Mouse (Mus musculus) kidney, postnatal 36 days (tissue): ENCODE measurements around the gene Hnrnpul1.
A peak's percentile ranks its signal among the peaks of the same experiment; 100 is the strongest.

Experiments used
- DNase-seq, 2 experiments: peaks; one replicate each; pipeline ENCODE4 v3.0.0; 2021 to 2022; ENCODE audit warnings: mixed read lengths in 2 of 2

Gene Hnrnpul1

DNA sequence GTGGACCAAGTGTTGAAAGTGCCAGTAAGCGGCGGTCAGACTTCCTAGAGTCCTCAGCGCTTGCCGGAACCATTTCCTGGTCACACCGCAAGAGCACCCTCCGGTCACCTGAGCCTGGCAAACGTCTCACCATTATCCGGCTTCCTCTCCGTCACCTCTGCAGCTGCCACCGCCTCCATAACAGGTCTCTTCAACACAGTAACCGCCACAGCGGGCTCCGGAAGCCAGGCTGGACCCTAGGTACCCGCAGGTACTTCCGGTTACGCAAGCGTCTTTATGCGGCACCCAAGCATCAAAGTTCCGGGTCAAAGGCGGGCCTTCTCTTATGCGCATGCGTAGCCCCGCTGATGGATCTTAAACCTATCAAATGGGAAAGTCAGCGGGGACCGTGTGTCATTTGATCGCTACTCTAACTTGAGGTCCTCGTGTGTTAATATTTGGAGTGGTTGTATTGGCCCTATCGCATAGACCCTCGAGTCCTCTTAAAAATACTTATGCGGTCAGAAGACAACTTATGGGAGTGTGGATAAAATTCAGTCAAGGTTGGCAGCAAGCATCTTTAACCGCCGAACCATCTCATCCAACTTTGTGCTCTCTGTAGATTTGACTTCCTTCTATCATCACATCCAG, 35.7 kb downstream of the Hnrnpul1 start, which contains the start of gene Ccdc97:
TSS of gene Ccdc97 (minus strand) at position 301 of the 630 bp plus-strand sequence.
- peak; percentile 95 to 97 for DNase-seq

DNA sequence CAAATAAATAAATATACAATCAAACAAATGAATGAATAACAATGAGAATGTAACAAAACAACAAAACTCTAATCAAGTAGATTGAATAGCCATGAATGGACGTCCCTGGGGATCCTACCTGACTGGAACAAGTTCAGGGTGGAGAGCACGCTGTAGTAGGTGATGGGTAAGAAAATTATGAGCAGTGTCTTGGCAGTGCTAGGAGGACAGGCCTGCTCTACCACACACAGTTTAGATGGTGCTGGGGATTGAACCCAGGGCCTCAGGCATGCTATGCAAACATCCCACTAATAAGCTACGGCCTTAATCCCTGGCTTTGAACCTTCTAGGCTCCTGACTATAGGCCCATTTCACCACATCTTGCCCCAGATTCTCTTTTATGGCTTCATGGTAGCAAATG, 37.1 kb downstream of the Hnrnpul1 start:
- no peak for DNase-seq

DNA sequence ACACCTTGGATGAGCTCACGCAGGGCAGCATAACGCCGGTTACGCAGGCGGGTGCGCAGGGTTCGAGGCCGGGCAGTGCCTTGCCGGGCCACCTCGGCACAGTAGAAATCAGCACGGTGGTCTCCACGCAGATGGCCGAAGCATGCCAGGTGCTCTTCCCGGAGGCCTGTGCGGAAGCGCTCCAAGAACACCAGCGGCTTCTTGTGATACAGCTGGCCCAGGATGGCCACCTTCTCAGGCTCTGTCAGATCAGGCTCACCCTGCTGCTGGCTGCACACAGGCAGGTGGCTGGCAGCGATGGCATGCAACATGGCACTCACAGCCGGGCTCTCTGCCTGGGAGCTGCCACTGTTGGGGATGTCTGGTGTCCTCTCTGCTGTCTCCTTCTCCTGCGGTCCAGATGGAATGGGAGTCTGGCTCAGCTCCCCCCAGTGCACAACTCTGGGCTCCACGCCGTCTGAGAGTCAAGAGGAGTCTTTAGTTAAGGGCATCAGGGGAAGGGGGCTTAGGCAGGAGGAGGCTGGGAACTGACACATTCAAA, 38.8 kb downstream of the Hnrnpul1 start:
- DNase-seq, result no peak

DNA sequence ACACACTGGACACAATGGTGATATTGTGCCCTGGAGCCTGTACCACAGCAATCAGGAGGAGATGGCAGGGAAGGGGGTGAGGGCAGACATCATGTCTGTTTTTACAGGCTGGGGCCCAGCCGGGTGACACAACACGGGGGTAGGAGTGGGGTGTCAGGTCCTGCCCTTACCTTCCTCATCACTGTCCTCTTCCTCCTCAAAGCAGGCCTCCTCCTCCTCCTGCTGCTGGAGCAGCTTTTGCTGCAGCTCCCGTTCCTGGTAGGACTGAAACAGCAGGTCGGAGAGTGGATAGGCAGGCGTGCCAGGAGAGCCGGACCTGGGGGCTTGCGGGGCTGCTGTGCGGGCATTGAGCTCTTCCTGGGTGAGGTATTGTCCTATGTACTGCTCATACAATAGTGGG, 40.0 kb downstream of the Hnrnpul1 start:
- DNase-seq, result no peak

DNA sequence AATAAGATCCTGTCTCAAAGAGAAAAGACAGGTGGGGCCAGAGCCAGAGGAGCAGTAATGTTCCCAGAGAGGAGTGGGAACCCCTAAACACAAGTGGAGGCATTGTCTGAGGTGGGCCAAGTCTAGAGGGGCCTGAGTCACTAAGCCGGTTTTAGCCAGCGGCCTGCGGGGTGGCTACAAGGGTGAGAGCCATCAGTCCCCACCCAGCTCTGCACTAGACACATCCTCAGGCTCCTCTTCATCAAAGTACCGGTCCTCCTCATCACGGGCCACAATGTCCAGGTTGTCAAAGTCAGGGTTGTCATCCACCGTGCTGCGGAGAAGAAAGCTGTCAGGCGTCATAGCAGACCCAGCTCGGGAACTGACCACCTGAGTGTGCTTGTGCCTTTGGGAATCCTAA, 41.8 kb downstream of the Hnrnpul1 start:
- no peak for DNase-seq

DNA sequence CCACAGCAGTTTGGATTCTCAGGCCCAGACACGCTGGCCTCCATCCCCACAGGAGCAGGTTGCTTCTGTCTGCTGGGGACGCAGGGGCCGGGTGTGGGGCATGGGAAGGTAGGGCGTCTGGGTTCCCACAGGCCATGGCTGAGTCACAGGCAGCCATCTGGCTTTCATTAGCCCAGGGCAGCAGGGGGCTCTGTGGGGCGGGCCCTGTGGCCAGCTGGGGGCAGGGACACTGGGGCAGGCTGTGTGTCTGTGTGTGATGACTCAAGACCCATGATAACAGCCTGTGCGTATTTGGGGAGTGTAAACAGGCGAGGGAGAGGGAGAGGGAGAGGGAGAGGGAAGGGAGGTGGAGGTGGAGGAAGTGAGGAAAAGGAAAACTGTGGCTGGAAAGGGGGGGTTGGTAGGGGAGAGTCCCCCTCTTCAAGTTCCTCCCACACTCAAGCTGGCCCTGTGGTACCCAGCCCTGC, 42.8 kb downstream of the Hnrnpul1 start:
- no peak for DNase-seq

DNA sequence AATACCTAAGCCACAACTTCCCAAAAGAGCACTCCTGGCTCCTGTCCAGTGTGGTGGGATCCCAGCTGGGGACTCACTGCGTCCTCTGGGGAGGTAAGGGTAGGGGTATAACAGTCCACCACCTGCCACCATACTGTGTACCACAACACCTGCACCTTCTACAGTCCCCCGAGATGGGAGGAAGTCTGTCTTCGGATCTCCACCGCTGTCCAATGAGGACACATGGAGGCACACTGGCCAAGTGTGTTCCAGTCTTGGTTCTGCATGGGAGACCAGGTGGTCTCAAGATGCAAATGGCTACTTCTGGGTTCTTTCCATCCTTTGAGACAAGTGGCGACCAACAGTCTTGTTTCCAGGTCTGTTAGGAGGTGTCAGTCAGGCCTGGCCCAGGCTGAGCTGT, 43.4 kb downstream of the Hnrnpul1 start:
- no peak for DNase-seq

DNA sequence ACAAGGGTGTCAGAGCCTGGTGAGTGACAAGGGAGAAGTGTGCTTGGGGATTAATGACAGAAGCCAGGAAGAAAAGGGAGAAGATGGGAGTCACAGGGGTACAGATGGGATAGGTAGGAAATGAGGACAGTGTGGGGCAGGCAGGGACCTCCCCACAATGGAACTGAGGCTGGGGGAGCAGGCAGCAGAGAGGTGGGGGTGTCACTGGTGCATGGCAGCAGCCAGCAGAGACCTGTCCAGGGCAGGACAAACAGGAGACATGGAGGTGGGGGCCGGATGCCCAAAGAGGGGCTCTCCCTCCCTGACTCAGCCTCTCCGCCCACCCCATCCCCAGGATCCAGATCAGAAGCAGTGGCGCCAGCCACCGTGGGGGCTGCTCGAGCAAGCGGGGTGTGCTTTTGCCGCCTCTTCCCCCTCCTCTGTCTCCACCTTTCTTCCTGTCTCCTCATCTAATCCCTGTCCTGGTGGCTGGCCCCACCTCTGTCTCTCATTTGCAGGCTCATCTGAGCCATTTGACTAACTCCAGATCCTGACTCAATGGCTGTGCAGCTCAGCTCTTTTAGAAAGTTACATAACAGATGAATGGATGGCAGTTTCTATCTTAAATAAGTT, 43.9 kb downstream of the Hnrnpul1 start:
- no peak for DNase-seq

DNA sequence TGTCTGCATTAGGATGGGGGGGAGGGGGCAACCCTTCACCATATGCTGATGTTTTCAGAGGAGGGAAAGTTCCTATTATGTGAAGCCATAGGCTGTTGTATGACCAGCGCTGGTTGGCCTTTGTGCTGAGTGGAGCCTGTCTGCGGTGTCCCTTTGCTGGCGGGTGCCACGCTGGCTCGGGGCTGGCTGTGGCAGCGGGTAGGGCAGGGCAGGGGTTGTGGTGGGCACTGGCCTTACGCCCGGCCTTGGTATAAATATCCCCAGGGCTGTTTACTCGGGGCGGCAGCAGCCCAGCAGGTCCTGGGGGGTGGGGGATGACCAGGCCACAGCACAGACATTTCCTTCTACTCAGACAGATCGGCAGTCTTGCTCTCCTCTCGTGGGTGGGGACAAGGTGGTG, 44.6 kb downstream of the Hnrnpul1 start:
- DNase-seq, result no peak

DNA sequence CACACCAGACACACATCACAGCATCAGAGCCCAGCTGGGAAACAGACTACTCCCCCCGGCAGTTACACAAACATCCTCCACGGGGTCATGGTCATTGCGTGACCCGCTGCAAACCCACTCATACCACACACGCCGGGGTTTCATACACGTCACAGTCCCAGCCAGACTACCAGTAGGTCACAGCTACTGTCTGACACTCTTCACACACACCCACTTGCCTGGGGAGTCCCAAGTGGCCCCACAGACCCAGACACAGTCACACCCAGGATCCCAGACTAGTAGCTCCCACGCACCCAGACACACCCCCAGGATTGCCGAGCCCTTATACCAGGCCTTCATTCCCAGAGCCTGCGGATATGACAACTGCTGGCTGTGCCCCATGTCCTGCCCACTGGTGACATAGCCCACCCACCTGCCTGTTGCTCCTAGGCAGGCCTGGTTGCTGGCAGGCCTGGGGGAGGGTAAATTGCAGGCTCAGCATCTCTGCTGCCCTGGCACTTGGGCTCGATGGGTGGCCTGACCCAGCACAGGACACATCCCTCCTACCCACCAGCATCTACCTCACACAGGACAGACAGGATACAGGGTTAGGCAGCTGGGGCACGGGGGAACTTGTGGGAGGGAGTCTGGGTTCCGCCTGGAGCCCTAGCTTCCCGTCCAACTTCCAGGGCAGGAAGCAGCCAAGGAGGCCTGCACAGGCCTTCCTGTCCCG, 46.8 kb downstream of the Hnrnpul1 start:
- DNase-seq, result peak; percentile 65 to 74

DNA sequence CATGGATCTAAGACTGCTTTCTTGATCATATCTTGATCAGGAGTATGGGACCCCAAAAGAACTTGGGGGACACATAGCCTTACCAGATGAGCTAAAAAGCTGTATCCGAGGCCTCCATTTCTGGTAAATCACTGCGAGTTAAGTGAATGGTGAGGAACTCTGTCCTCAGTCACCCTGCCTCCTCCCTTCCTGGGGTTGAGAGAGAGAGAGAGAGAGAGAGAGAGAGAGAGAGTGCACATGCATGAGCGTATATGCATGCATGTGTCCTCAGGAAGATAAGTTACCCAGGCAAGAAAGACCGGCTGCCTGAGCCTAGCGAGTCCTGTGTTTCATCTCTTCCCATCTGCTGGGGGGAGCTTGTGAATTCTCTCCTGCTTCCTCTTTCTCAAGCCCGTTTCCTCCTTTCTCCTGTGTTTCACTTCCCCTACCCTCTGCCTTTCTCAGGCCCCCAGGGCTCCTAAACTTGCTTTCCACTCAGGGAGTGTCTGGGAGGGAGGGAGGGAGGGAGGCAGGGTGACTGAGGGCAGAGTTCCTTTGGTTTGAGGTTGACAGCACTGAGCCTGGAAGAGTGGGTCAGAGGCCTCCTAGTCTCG, 47.9 kb downstream of the Hnrnpul1 start:
- no peak for DNase-seq

DNA sequence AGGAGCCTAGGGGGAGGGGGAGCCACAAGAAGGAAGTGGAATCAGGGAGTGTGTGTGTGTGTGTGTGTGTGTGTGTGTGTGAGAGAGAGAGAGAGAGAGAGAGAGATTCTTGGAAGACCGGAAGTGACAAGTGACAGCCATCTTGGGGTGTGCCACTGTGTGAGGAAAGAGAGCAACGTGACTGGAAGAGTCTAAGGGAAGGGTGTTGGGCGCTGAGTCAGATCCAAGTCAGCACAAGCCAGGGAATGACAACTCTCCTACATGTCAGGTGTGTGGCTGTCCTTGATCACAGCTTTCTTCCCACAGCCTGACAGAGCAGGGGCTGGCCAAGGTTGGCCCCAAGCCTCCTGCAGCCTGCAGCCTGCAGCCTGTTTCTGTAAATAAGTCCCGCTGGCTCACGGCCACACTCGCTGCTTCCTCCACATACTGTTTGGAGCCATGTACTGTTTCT, 48.7 kb downstream of the Hnrnpul1 start:
- DNase-seq, result peak; percentile 56 to 65

DNA sequence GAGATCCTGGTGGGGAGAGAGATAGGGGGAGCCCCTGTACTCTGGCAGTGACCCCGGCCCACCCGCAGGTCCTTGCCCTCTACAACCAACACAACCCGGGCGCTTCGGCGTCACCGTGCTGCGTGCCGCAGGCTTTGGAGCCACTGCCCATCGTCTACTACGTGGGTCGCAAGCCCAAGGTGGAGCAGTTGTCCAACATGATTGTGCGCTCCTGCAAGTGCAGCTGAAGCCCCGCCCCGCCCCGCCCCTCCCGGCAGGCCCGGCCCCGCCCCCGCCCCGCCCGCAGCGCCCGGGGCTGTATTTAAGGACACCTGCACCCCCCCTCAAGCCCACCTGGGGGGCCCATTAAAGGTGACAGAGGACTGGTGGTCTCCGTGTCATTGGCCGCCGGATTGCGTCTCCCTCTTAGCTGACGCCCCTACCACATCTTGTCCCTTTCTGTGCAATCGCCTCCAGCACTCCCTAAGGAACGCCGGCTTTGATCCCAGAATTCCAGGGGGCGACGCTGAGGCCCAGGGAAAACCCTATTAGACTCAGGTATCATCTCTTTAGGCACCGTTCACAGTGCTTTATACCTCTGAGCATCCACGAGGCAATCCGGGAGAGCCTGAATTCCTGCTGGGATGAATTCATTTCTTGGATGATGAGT, 49.7 kb downstream of the Hnrnpul1 start:
- DNase-seq, result peak in 1 of 2 experiments; percentile 53

DNA sequence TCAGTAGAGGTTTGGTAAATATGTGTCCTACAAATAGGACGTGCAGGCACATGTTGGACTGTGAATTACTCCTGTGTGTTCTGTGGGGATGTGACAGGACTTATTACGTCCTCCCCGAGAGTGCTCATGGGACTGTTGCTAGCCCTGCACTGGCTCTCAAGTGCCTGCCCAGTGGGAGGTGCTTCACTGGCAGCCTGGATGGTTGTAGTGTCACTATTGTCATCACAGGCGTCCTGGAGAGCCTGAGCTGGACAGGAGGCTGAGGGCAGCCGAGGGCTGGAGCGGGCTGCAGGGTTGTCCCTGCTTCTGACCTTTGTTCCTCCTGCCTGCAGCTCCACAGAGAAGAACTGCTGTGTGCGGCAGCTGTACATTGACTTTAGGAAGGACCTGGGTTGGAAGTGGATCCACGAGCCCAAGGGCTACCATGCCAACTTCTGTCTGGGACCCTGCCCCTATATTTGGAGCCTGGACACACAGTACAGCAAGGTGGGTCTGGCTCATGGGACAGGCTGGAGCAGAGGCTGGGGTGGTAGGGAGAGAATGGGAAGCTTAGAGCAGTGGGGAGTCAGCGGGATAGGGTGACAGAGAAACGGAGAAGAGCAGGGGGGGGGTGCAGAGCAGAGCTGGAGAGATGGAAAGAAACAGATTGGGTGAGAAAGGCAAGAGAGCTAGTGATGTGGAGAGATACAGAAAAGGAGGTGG, 50.6 kb downstream of the Hnrnpul1 start:
- peak; percentile 36 to 62 for DNase-seq

DNA sequence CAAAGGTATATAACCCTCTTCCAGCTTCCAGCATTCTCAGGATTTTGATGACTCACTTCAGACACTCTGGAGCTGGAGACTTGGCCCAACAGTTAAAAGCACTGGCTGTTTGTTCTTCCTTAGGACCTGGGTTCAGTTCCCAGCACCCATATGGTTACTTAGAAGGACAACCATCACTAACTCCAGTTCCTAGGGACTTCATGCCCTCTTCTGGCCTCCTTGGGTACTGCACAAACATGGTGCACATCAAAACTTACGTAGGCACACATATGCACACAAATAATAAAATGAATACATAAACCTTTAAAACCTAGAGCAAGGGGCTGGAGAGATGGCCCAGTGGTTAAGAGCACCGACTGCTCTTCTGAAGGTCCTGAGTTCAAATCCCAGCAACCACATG, 52.2 kb downstream of the Hnrnpul1 start:
- DNase-seq, result no peak

DNA sequence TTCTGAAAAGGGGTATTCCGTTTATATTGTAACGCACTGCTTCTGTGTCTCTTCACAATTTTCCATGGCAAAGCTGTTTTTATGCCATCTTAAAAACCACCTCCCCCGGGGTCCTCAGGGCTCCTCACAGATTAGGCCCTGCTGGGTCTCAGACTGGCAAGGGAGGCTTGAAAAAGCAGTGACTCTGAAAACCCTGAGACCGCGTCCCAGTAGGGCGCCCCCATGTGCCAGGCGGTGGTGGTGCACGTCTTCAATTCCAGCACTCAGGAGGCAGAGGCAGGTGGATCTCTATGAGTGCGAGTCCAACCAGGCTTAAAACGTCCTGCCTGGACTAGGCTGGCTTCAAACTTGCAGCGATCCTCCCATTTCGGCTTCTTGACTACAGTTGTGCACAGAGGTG, 53.8 kb downstream of the Hnrnpul1 start:
- no peak for DNase-seq

DNA sequence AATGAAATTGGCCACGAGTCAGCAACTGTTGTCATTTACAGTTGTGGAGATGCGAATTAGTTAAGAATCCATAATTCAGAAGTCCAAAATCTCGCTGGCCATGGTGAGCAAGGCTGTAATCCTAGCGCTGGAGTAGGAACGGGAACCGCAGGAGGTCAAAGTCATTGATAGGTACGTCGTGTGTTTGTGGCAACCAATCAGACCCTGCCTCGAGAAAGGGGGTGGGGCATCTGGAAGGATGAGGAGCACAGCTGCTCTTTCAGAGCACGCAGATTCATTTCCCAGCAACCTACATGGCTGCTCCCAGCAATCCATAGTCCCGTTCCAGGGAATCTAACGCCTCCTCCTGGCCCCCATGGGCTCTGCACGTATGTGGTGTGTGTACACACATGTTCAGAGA, 54.7 kb downstream of the Hnrnpul1 start:
- DNase-seq, result no peak

DNA sequence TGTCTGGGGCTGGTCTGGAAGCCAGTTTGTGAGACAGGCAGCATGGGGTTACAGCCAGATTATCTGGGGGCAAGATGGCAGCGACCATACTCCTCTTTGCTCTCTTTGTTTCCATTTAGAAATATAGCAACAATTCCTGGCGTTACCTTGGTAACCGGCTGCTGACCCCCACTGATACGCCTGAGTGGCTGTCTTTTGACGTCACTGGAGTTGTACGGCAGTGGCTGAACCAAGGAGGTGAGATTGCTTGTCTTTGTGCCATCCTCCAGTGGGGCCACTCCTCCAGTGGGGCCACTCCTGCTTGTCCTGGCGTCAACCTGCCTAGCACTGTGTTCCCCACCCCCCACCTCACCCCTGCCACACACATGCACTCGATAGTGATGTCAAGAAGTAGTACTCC, 60.5 kb downstream of the Hnrnpul1 start:
- DNase-seq, result no peak

DNA sequence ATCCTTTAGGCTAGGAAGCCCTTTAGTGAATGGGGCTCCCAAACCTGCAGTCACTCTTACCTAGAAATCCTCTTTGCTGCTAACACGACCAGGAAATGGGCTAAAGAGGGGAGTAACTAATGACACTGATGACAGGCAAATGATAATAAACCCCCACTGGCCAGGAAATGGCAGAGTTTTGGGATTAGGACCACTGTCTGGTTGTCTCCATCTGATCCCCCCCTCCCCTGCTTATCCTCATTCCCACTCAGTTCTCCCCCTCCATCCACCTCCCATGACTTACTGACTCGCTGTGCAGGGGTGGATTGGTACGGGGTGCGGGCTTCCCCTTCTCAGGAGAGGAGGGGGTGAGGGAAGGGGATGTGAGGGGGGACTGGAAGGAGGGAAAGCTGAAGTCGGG, 64.5 kb downstream of the Hnrnpul1 start:
- DNase-seq, result no peak

DNA sequence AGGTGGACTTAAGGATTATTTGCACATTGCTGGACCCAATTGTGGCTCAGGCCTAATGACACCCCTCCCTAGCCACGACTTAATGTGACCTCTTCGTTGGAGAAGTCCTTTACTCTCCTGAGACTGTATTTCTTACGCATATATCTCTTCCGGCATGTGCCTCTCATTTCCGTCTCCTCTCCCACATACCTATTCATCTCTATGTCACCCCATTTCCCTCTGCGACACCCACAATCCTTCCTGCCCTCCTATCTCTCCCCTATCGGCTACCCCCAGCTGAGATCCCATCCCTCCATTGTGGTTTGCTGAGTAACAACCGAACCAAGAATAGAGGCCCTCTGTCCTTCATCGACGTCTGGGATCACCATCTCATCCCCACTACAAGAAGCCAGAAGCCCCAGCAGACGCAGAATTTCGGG, 64.9 kb downstream of the Hnrnpul1 start:
- DNase-seq, result no peak

DNA sequence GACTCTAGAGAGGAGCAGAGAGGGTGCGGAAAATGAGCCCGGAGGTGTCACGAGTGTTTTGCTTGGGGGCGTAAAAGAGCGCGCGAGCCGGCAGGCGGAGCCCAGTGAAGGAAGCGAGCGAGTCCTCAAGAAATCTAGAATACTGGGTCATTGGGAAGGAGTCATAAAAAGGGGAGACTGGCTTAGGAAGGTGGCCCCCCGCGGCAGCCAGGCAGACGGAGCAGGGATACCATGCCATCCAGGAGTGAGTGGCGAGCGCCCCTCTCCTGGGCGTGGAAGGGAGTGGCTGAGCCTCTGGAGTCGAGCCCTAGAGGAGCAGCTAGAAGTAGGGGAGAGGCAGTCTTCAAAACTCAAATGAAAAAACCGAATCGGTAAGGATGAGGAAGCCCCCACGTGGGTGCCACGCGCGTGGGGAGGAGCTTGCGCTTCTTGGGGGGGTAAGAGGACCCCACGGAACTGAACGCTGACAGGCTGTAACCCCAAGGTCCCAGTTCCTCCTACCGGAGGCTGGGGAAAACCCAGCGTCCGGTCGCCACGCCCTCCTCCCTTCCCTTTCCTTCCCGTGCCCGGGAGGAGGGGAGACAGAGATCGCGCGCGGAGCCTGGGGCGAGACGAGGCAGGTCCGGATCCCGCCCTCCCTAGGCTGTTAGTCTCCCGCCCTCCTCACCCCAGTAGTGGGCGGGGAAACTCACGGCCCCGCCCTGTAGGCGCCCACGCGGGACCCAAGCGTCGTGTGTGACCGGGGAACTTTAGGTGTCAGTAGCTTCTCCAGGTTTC, 65.6 kb downstream of the Hnrnpul1 start:
- peak; percentile 85 for DNase-seq
